ENCODE assay signal across 7 mouse cellular contexts in genomic region chr1:55051671-55052070, GRCm38 (mm10). TPM values are rescaled to one million over a fixed set of nuclear protein-coding genes. Genes with fewer than 3 reads are reported as not detected.
A peak's percentile ranks its signal among the peaks of the same experiment; 100 is the strongest.
DNase-seq lines count a peak whose midpoint lies in the region; ATAC-seq and TF ChIP-seq lines count a peak whose summit lies in the region.

No protein-coding gene starts in this region.

- H3K9me3 ChIP-seq in forebrain, embryonic 10.5 days, result 0 out of 2 replicates have a peak, but pooled peaks cover 3% of the 10 kb centered on the region
- 0 out of 2 replicates have a peak, but pooled peaks cover 3% of the 10 kb centered on the region for H3K9me3 ChIP-seq in intestine, postnatal 0 days (ENCODE audit: control insufficient read depth)
- 0 out of 2 replicates have a peak, but pooled peaks cover 5% of the 10 kb centered on the region for H3K9me3 ChIP-seq in neural tube, embryonic 13.5 days

- peak overlapping the region; percentile 97 for H3K27ac ChIP-seq in layer of hippocampus, adult 2 months
- H3K27ac ChIP-seq in forebrain, embryonic 10.5 days, result no peak overlapping the region
- peak overlapping the region; percentile 72; the same call in 1 of the 2 replicates for H3K27ac ChIP-seq in intestine, postnatal 0 days (ENCODE audit: low read depth, low read length)
- no peak overlapping the region for H3K27ac ChIP-seq in neural tube, embryonic 13.5 days (replicated peaks)

- H3K9ac ChIP-seq in intestine, postnatal 0 days (ENCODE audit: low read depth, low read length), result no peak overlapping the region
- peak overlapping the region; percentile 78 for H3K9ac ChIP-seq in neural tube, embryonic 13.5 days

- no peak for TF ChIP-seq CTCF in layer of hippocampus, adult 2 months (conservative IDR thresholded peaks at IDR 0.05)
- no peak for TF ChIP-seq CTCF in intestine, postnatal 0 days (IDR thresholded peaks at IDR 0.05; ENCODE audit: low read depth)

- no peak for DNase-seq in layer of hippocampus, adult 2 months (ENCODE audit: low spot score in 2 of 2)
- no peak for DNase-seq in layer of hippocampus, postnatal 10 days (ENCODE audit: low spot score in 2 of 2)
- no peak for DNase-seq in forebrain, embryonic 10.5 days (ENCODE audit: extremely low spot score, low spot score)
- no peak for DNase-seq in right cerebral cortex, postnatal 4 days
- DNase-seq in thymus, adult 18-20 months, result no peak

- WGBS in forebrain, embryonic 10.5 days, result 73% methylated on average over 3 of the region's 3 CpGs
- WGBS in intestine, postnatal 0 days, result 74% methylated on average over 3 of the region's 3 CpGs
- 76% methylated on average over 3 of the region's 3 CpGs for WGBS in neural tube, embryonic 13.5 days

- H3K36me3 ChIP-seq in forebrain, embryonic 10.5 days (replicated peaks), result peaks cover 13% of the 10 kb centered on the region
- H3K36me3 ChIP-seq in intestine, postnatal 0 days (ENCODE audit: control insufficient read depth, insufficient read depth), result peaks cover 5% of the 10 kb centered on the region; the same call in 1 of the 2 replicates
- H3K36me3 ChIP-seq in neural tube, embryonic 13.5 days, result 0 out of 2 replicates have a peak, but pooled peaks cover under 1% of the 10 kb centered on the region

- peaks cover 8% of the 10 kb centered on the region; the same call in 1 of the 2 replicates for H3K27me3 ChIP-seq in forebrain, embryonic 10.5 days (ENCODE audit: poor library complexity, severe bottlenecking)
- H3K27me3 ChIP-seq in intestine, postnatal 0 days (replicated peaks; ENCODE audit: control insufficient read depth, insufficient read depth, low read length), result no peaks in the 10 kb centered on the region
- H3K27me3 ChIP-seq in neural tube, embryonic 13.5 days, result peaks cover 6% of the 10 kb centered on the region; the same call in 1 of the 2 replicates

- no peak for ATAC-seq in intestine, postnatal 0 days
- ATAC-seq in neural tube, embryonic 13.5 days (ENCODE audit: low read depth), result no peak

- peak overlapping the region; percentile 76 for H3K4me2 ChIP-seq in intestine, postnatal 0 days (replicated peaks; ENCODE audit: low read depth)
- H3K4me2 ChIP-seq in neural tube, embryonic 13.5 days, result peak overlapping the region; percentile 64

- peaks cover 14% of the 10 kb centered on the region for H3K4me1 ChIP-seq in forebrain, embryonic 10.5 days
- 0 out of 2 replicates have a peak, but pooled peaks cover 4% of the 10 kb centered on the region for H3K4me1 ChIP-seq in intestine, postnatal 0 days (replicated peaks; ENCODE audit: control insufficient read depth, insufficient read depth, low read length)
- H3K4me1 ChIP-seq in neural tube, embryonic 13.5 days (replicated peaks), result peaks cover 23% of the 10 kb centered on the region

- H3K4me3 ChIP-seq in layer of hippocampus, adult 2 months, result peak overlapping the region; percentile 99
- H3K4me3 ChIP-seq in forebrain, embryonic 10.5 days, result peak overlapping the region; percentile 86
- H3K4me3 ChIP-seq in intestine, postnatal 0 days (ENCODE audit: low read depth, low read length), result no peak overlapping the region
- H3K4me3 ChIP-seq in neural tube, embryonic 13.5 days, result peak overlapping the region; percentile 82

RNA-seq across cellular contexts. Expression of gene Coq10b, which starts 0.9 kb away (rescaled TPM):
- 10 to 100 TPM; 15.2 to 16.8 TPM for total RNA-seq in layer of hippocampus, adult 2 months (2021)
- total RNA-seq in layer of hippocampus, postnatal 10 days (2021), result 10 to 100 TPM; 19.8 to 22.8 TPM
- polyA plus RNA-seq in forebrain, embryonic 10.5 days (2016; fragmentation: Nextera tagmentation; extraction: Ambion mirVana), result 21.7 and 23.5 TPM in 2 replicates
- 25.8 and 29.7 TPM in 2 replicates for polyA plus RNA-seq in intestine, postnatal 0 days (2015; fragmentation: Nextera tagmentation; extraction: Ambion mirVana)
- 32.5 and 34.0 TPM in 2 replicates for polyA plus RNA-seq in neural tube, embryonic 13.5 days (2015; fragmentation: Nextera tagmentation; extraction: Ambion mirVana)

RNA-seq across cellular contexts. Expression of gene Sf3b1, which starts 24.4 kb away (rescaled TPM):
- total RNA-seq in layer of hippocampus, adult 2 months (2021), result 100 to 1,000 TPM; 170 to 175 TPM
- total RNA-seq in layer of hippocampus, postnatal 10 days (2021), result 100 to 1,000 TPM; 168 to 180 TPM
- 296 and 303 TPM in 2 replicates for polyA plus RNA-seq in forebrain, embryonic 10.5 days (2016; fragmentation: Nextera tagmentation; extraction: Ambion mirVana)
- polyA plus RNA-seq in intestine, postnatal 0 days (2015; fragmentation: Nextera tagmentation; extraction: Ambion mirVana), result 146 and 149 TPM in 2 replicates
- polyA plus RNA-seq in neural tube, embryonic 13.5 days (2015; fragmentation: Nextera tagmentation; extraction: Ambion mirVana), result 301 and 356 TPM in 2 replicates

RNA-seq across cellular contexts. Expression of gene Hspe1, which starts 36.3 kb away (rescaled TPM):
- 10 to 100 TPM; 92.2 to 97.4 TPM for total RNA-seq in layer of hippocampus, adult 2 months (2021)
- total RNA-seq in layer of hippocampus, postnatal 10 days (2021), result 100 to 1,000 TPM; 103 to 106 TPM
- polyA plus RNA-seq in forebrain, embryonic 10.5 days (2016; fragmentation: Nextera tagmentation; extraction: Ambion mirVana), result 671 and 693 TPM in 2 replicates
- 395 and 427 TPM in 2 replicates for polyA plus RNA-seq in intestine, postnatal 0 days (2015; fragmentation: Nextera tagmentation; extraction: Ambion mirVana)
- polyA plus RNA-seq in neural tube, embryonic 13.5 days (2015; fragmentation: Nextera tagmentation; extraction: Ambion mirVana), result 286 and 293 TPM in 2 replicates

RNA-seq across cellular contexts. Expression of gene Hspd1, which starts 36.4 kb away (rescaled TPM):
- 100 to 1,000 TPM; 160 to 172 TPM for total RNA-seq in layer of hippocampus, adult 2 months (2021)
- total RNA-seq in layer of hippocampus, postnatal 10 days (2021), result 100 to 1,000 TPM; 214 to 215 TPM
- polyA plus RNA-seq in forebrain, embryonic 10.5 days (2016; fragmentation: Nextera tagmentation; extraction: Ambion mirVana), result 636 and 697 TPM in 2 replicates
- polyA plus RNA-seq in intestine, postnatal 0 days (2015; fragmentation: Nextera tagmentation; extraction: Ambion mirVana), result 163 and 164 TPM in 2 replicates
- 274 and 281 TPM in 2 replicates for polyA plus RNA-seq in neural tube, embryonic 13.5 days (2015; fragmentation: Nextera tagmentation; extraction: Ambion mirVana)

Comparison
In these comparisons a context has a peak if more than half of its experiments do, and no peak if none do; other contexts are left out.
1. H3K27ac ChIP-seq: peak in layer of hippocampus, adult 2 months (single experiment) and intestine, postnatal 0 days (single experiment); none in forebrain, embryonic 10.5 days (single experiment) and neural tube, embryonic 13.5 days (single experiment).